Mouse (Mus musculus) CH12.LX (cell line): ENCODE results near the gene Six5. TPM values are rescaled to one million over a fixed set of nuclear protein-coding genes. Genes with fewer than 3 reads are reported as not detected.

Experiments used
- DNase-seq: peaks from one replicate; pipeline ENCODE4 v3.0.0-alpha.2; 2013; ENCODE audit errors: extremely low read depth
- H3K27ac ChIP-seq: 2 replicates; pipeline ENCODE4 v1.5.1; 2012; ENCODE audit warnings: low read depth, mild to moderate bottlenecking, control low read depth, moderate library complexity; ENCODE audit not compliant: insufficient read depth
- H3K27me3 ChIP-seq: replicated peaks from 2 replicates; pipeline ENCODE3; 2012; ENCODE audit warnings: inconsistent platforms
- H3K36me3 ChIP-seq, 2 experiments: replicated peaks in 1 of 2; 2 replicates each; pipeline versions ENCODE3 to v1.6.1; 2012; ENCODE audit warnings: inconsistent platforms in 1 of 2, low read length in 1 of 2, mild to moderate bottlenecking in 1 of 2, mixed read lengths in 1 of 2, moderate library complexity in 1 of 2; ENCODE audit not compliant: control insufficient read depth in 1 of 2, insufficient read depth in 1 of 2
- H3K4me1 ChIP-seq, 2 experiments: 2 replicates each; pipeline ENCODE4 v1.6.1; 2012; ENCODE audit warnings: inconsistent platforms in 1 of 2, moderate library complexity in 1 of 2; ENCODE audit not compliant: insufficient read depth in 2 of 2, control insufficient read depth in 1 of 2
- H3K4me2 ChIP-seq: 2 replicates; pipeline ENCODE4 v1.6.1; 2012; ENCODE audit warnings: low read depth, mild to moderate bottlenecking, control low read depth; ENCODE audit not compliant: poor library complexity, insufficient read depth, severe bottlenecking
- H3K4me3 ChIP-seq, 3 experiments: fragments of 150-350 bp in 1 of 3; sonication (generic) in 1 of 3; replicated peaks in 1 of 3; 2 replicates each; pipeline versions ENCODE3 to v1.5.1; 2011 to 2012; ENCODE audit warnings: low read depth in 2 of 3, low read length in 2 of 3, mild to moderate bottlenecking in 2 of 3, moderate library complexity in 2 of 3, control low read depth in 1 of 3, improper control_type of control experiment in 1 of 3, inconsistent platforms in 1 of 3, mixed read lengths in 1 of 3; ENCODE audit not compliant: poor library complexity in 1 of 3
- H3K79me2 ChIP-seq: replicated peaks from 2 replicates; pipeline ENCODE4 v1.6.1; 2012; ENCODE audit warnings: mild to moderate bottlenecking, moderate library complexity; ENCODE audit not compliant: control insufficient read depth, poor library complexity, insufficient read depth, severe bottlenecking; ENCODE audit errors: extremely low read depth
- H3K9ac ChIP-seq: 2 replicates; pipeline ENCODE4 v1.6.1; 2012; ENCODE audit warnings: low read depth, mild to moderate bottlenecking, control low read depth, moderate library complexity; ENCODE audit not compliant: insufficient read depth
- H3K9me3 ChIP-seq: replicated peaks from 2 replicates; pipeline ENCODE3; 2012; ENCODE audit warnings: low read length, inconsistent platforms, mixed read lengths
- BHLHE40 ChIP-seq: IDR thresholded peaks from 2 replicates; pipeline ENCODE4 v1.6.1; 2011; ENCODE audit warnings: mild to moderate bottlenecking, low read depth, low read length, improper control_type of control experiment
- CHD2 ChIP-seq: IDR thresholded peaks from 2 replicates; pipeline ENCODE4 v1.6.1; 2011; ENCODE audit warnings: low read length, improper control_type of control experiment
- CTCF ChIP-seq, 2 experiments: IDR thresholded peaks in 1 of 2; conservative IDR thresholded peaks in 1 of 2; 2 replicates each; pipeline ENCODE4 v1.5.1; 2011 to 2012; ENCODE audit warnings: low read depth in 2 of 2, low read length in 2 of 2, improper control_type of control experiment in 1 of 2, inconsistent platforms in 1 of 2, mild to moderate bottlenecking in 1 of 2, moderate library complexity in 1 of 2
- E2F4 ChIP-seq: IDR thresholded peaks from 2 replicates; pipeline ENCODE4 v1.6.1; 2011; ENCODE audit warnings: low read depth, low read length, improper control_type of control experiment; ENCODE audit not compliant: insufficient replicate concordance
- ELF1 ChIP-seq: IDR thresholded peaks from 2 replicates; pipeline ENCODE4 v1.6.1; 2014; ENCODE audit warnings: low read depth, mild to moderate bottlenecking, inconsistent platforms, low read length, improper control_type of control experiment
- EP300 ChIP-seq: IDR thresholded peaks from 2 replicates; pipeline ENCODE4 v1.6.1; 2011; ENCODE audit warnings: low read length, improper control_type of control experiment
- ETS1 ChIP-seq: conservative IDR thresholded peaks from 2 replicates; pipeline ENCODE4 v1.6.1; 2012; ENCODE audit warnings: low read depth, mild to moderate bottlenecking, inconsistent platforms, low read length, improper control_type of control experiment, moderate library complexity
- GABPA ChIP-seq: IDR thresholded peaks from 2 replicates; pipeline ENCODE4 v1.6.1; 2012; ENCODE audit warnings: low read depth, low read length, improper control_type of control experiment, inconsistent platforms; ENCODE audit not compliant: insufficient replicate concordance
- HCFC1 ChIP-seq: IDR thresholded peaks from 2 replicates; pipeline ENCODE4 v1.6.1; 2012; ENCODE audit warnings: low read depth, mild to moderate bottlenecking, inconsistent platforms, low read length, improper control_type of control experiment
- IRF4 ChIP-seq: IDR thresholded peaks from 2 replicates; pipeline ENCODE4 v1.6.1; 2014; ENCODE audit warnings: low read depth, mild to moderate bottlenecking, inconsistent platforms, low read length, improper control_type of control experiment
- JUND ChIP-seq: conservative IDR thresholded peaks from 2 replicates; pipeline ENCODE4 v1.6.1; 2011; ENCODE audit warnings: low read depth, low read length, improper control_type of control experiment
- KAT2A ChIP-seq: IDR thresholded peaks from 2 replicates; pipeline ENCODE4 v1.6.1; 2012; ENCODE audit warnings: low read length, improper control_type of control experiment, inconsistent platforms; ENCODE audit not compliant: insufficient replicate concordance
- MAFK ChIP-seq: IDR thresholded peaks from 2 replicates; pipeline ENCODE4 v1.6.1; 2011; ENCODE audit warnings: low read length, improper control_type of control experiment; ENCODE audit not compliant: insufficient replicate concordance
- MAX ChIP-seq: IDR thresholded peaks from 2 replicates; pipeline ENCODE4 v1.6.1; 2011; ENCODE audit warnings: low read length, improper control_type of control experiment
- MXI1 ChIP-seq: IDR thresholded peaks from 2 replicates; pipeline ENCODE4 v1.6.1; 2011; ENCODE audit warnings: mild to moderate bottlenecking, low read depth, low read length, improper control_type of control experiment
- MYC ChIP-seq: IDR thresholded peaks from 2 replicates; pipeline ENCODE4 v1.6.1; 2011; ENCODE audit warnings: low read depth, mild to moderate bottlenecking, improper control_type of control experiment, low read length
- NELFE ChIP-seq: IDR thresholded peaks from 2 replicates; pipeline ENCODE4 v1.6.1; 2011; ENCODE audit warnings: low read depth, low read length, improper control_type of control experiment
- NRF1 ChIP-seq: IDR thresholded peaks from 2 replicates; pipeline ENCODE4 v1.6.1; 2014; ENCODE audit warnings: low read depth, mild to moderate bottlenecking, inconsistent platforms, low read length, improper control_type of control experiment, moderate library complexity
- PAX5 ChIP-seq: IDR thresholded peaks from 2 replicates; pipeline ENCODE4 v1.6.1; 2012; ENCODE audit warnings: low read length, inconsistent platforms, mixed read lengths
- POLR2AphosphoS2 ChIP-seq: IDR thresholded peaks from 2 replicates; pipeline ENCODE4 v1.6.1; 2011; ENCODE audit warnings: low read depth, low read length, improper control_type of control experiment
- RAD21 ChIP-seq: IDR thresholded peaks from 2 replicates; pipeline ENCODE4 v1.6.1; 2011; ENCODE audit warnings: low read depth, mild to moderate bottlenecking, low read length, improper control_type of control experiment, moderate library complexity
- SMC3 ChIP-seq: IDR thresholded peaks from 2 replicates; pipeline ENCODE4 v1.6.1; 2011; ENCODE audit warnings: low read depth, low read length, improper control_type of control experiment
- TCF12 ChIP-seq: IDR thresholded peaks from 2 replicates; pipeline ENCODE4 v1.6.1; 2014; ENCODE audit warnings: low read depth, mild to moderate bottlenecking, inconsistent platforms, low read length, improper control_type of control experiment
- USF1 ChIP-seq: IDR thresholded peaks from 2 replicates; pipeline ENCODE4 v1.6.1; 2014; ENCODE audit warnings: low read depth, mild to moderate bottlenecking, inconsistent platforms, low read length, improper control_type of control experiment
- USF2 ChIP-seq: conservative IDR thresholded peaks from 2 replicates; pipeline ENCODE4 v1.6.1; 2011; ENCODE audit warnings: low read depth, low read length, improper control_type of control experiment
- ZC3H11A ChIP-seq: IDR thresholded peaks from 2 replicates; pipeline ENCODE4 v1.6.1; 2012; ENCODE audit warnings: low read depth, mild to moderate bottlenecking, inconsistent platforms, low read length, improper control_type of control experiment
- dilution Hi-C: fragments of 300-500 bp; cut with MboI; formaldehyde crosslinking; loops from 2 replicates; pipeline ENCODE4 v1.14.3; 2020; ENCODE audit warnings: low sequenced_read_pairs; ENCODE audit not compliant: extremely low pct_unique_long_range_greater_than_20kb, extremely low pct_ligation_motif_present
- in situ Hi-C: fragments of 300-500 bp; cut with MboI; formaldehyde crosslinking; loops from 3 replicates; pipeline ENCODE4 v1.14.3; 2019; ENCODE audit warnings: low sequenced_read_pairs, low pct_ligation_motif_present, low pct_unique_long_range_greater_than_20kb, mixed read lengths
- polyA plus RNA-seq: library from polyadenylated mRNA; unstranded; fragments of >175 nt; gene quantifications from 2 replicates; pipeline ENCODE4 v1.2.1, GENCODE M21; 2012; ENCODE audit warnings: low read depth; ENCODE audit not compliant: insufficient read length
- total RNA-seq, 2 experiments: library from RNA; depleted of rRNA; stranded (reverse); fragments of 300-350 nt in 1 of 2; fragments of >200 nt in 1 of 2; gene quantifications; 2 replicates each; pipeline ENCODE4 v1.2.3; 2012 to 2014

Six5 gene
- total and polyA plus RNA-seq, 3 experiments: 0.16 to 1.8 (median 0.33) TPM

- Histone ChIP-seq H3K27me3 (peaks cover 81% of the 10 kb centered on the region), H3K4me1 (peaks cover 3 to 21% of the 10 kb centered on the region in 2 experiments; a peak in 3 of 4 replicates), H3K4me3 (no peak overlapping the region), H3K9me3 (no peaks in the 10 kb centered on the region), H3K4me2 (no peak overlapping the region), H3K36me3 (no peaks in the 10 kb centered on the region), H3K79me2 (no peaks in the 10 kb centered on the region), H3K9ac (no peak overlapping the region), H3K27ac (no peak overlapping the region)
- dilution Hi-C loops: no loop called here
- in situ Hi-C loops: no loop called here
- TF ChIP-seq ETS1 (no peak), POLR2AphosphoS2 (no peak), EP300 (no peak), ZC3H11A (no peak), CHD2 (no peak), NRF1 (no peak), IRF4 (no peak), PAX5 (no peak), E2F4 (no peak), TCF12 (no peak), MAFK (no peak), ELF1 (no peak), RAD21 (no peak), CTCF (conservative IDR thresholded peaks at IDR 0.05 in 1 of 2, IDR thresholded peaks at IDR 0.05 in 1 of 2; ENCODE audit: low read depth in 2 of 2, low read length in 2 of 2) (no peak), MXI1 (no peak), BHLHE40 (no peak), SMC3 (no peak)
- no peak for DNase-seq
These were observed 3.5 kb downstream of the Six5 start for GRCm38 (mm10) chr7:19097863-19098262.

- no peak overlapping the region for H3K27ac ChIP-seq
- no peak overlapping the region for H3K4me2 ChIP-seq
- in situ Hi-C loops: no loop called here
- dilution Hi-C loops: no loop called here
- H3K4me1 ChIP-seq: peaks cover 3 to 17% of the 10 kb centered on the region in 2 experiments; a peak in 3 of 4 replicates
- H3K79me2 ChIP-seq: no peaks in the 10 kb centered on the region
- no peaks in the 10 kb centered on the region for H3K9me3 ChIP-seq
- no peaks in the 10 kb centered on the region for H3K36me3 ChIP-seq
- no peak for DNase-seq
- TF ChIP-seq MXI1 (no peak), MYC (no peak), IRF4 (no peak), CHD2 (no peak), NELFE (no peak), JUND (no peak), RAD21 (no peak), USF1 (no peak), KAT2A (no peak), USF2 (no peak), MAX (no peak), ZC3H11A (no peak), GABPA (no peak), HCFC1 (no peak)
- no peak overlapping the region for H3K4me3 ChIP-seq
- peaks cover 90% of the 10 kb centered on the region for H3K27me3 ChIP-seq
- H3K9ac ChIP-seq: no peak overlapping the region
These were observed 4.4 kb downstream of the Six5 start for GRCm38 (mm10) chr7:19098811-19099210.
